Mouse (Mus musculus): Measurements from ENCODE around the gene Cask. TPM values are rescaled to one million over a fixed set of nuclear protein-coding genes. Genes with fewer than 3 reads are reported as not detected.

Gene Cask
- polyA plus RNA-seq (2015; fragmentation: Nextera tagmentation; extraction: Ambion mirVana) = 16.6 and 17.1 TPM in 2 replicates

DNA sequence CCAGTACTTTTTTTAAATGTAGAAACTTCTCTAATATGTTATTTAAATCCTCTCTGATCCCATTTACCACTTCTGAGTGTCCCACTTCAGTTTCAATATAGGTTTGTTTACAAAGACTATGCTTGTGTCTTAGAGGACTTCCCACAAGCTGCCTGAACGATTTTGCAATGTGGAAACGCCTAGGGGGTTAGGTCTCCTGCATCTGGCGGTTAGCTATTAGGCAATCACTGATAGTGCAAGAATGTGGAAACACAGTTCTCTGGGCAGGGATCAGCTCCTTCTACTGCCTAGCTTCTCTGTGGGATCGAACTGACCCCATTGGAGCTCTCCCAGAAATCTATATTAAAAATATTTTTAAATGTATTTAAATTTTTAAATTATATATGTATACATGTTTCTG is at the start of gene Cask:
Cask (minus strand) TSS at position 83 of the 400 bp plus-strand sequence.
- no peaks in the 10 kb centered on the region for H3K36me3 ChIP-seq
- no peaks in the 10 kb centered on the region for H3K9me3 ChIP-seq (replicated peaks)
- H3K27me3 ChIP-seq = no peaks in the 10 kb centered on the region
- no peak for ATAC-seq (ENCODE audit: insufficient number of reproducible peaks, low FRiP score, low TSS enrichment, low read depth)
- no peak within 1 kb of the TSS for H3K4me3 ChIP-seq (replicated peaks)
- no peak within 1 kb of the TSS for H3K27ac ChIP-seq (replicated peaks)
- no peak within 1 kb of the TSS for H3K9ac ChIP-seq
- no peak within 1 kb of the TSS for H3K4me2 ChIP-seq (replicated peaks)
- no peaks in the 10 kb centered on the region for H3K4me1 ChIP-seq
- 25% methylated on average over 4 of the region's 4 CpGs for WGBS

DNA sequence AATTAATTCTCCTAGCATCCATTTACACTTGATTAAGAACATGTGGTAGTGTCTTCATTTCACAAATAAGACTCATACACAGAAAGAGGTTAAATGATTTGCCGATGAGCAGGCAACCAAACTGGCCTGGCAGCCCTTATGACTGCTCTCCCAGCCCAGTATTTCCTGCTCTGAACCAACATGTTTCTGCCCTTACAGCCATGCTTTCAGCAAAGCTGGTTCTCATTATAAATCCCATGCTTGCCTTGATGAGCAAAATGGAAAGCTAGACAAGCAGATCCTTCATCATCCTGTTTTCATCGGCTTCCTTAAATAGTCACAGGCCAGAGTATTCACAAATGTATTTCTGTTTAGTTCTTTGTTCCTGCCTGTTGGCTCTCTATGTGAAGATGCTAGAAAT is 38.8 kb upstream of the Cask start:
- Histone ChIP-seq H3K27ac (replicated peaks) (no peak overlapping the region), H3K27me3 (no peaks in the 10 kb centered on the region), H3K9ac (no peak overlapping the region), H3K9me3 (replicated peaks) (no peaks in the 10 kb centered on the region), H3K4me2 (replicated peaks) (no peak overlapping the region), H3K36me3 (no peaks in the 10 kb centered on the region), H3K4me3 (replicated peaks) (no peak overlapping the region), H3K4me1 (no peaks in the 10 kb centered on the region)
- no peak for ATAC-seq (ENCODE audit: insufficient number of reproducible peaks, low FRiP score, low TSS enrichment, low read depth)
- WGBS = 36% methylated on average over 2 of the region's 2 CpGs

DNA sequence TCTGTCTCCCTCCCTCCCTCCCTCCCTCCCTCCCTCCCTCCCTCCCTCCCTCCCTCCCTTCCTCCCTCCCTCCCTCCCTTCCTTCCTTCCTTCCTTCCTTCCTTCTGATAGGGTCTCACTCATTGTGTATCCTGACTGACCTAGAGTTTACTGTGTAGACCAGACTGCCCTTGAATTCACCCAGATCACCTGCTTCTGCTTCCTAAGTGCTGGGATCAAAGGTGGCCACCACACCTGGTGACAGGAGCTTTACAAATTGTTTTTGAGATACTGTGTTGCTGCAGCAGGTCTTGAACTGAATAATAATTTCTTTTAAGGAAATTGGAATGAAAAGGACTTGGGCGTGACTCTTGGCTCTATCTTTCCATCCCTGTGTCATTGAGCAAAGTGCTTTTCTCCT is 33.2 kb upstream of the Cask start:
- no peak for ATAC-seq (ENCODE audit: insufficient number of reproducible peaks, low FRiP score, low TSS enrichment, low read depth)
- Histone ChIP-seq H3K4me3 (replicated peaks) (no peak overlapping the region), H3K9ac (no peak overlapping the region)

DNA sequence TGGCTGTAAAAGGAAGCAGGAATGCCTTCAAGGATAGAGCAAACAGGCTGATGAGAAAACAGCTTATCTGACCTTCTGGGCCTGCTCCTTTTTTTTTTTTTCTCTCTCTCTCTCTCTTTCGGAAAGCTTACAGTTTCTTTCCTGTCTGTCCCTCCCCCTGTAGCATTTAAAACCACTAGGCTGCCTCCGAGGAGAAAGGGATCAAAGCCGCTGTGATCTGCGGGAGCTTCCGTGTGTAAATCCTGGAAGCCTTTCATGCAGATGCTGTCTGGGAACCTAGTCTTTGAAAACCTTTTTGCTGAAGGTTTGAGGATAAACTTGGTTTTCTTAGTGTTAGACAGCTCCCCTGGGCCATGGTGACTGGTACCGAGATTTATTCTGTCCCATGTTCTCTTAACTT is 30.8 kb upstream of the Cask start:
- H3K9me3 ChIP-seq (replicated peaks) = no peaks in the 10 kb centered on the region
- no peak for ATAC-seq (ENCODE audit: insufficient number of reproducible peaks, low FRiP score, low TSS enrichment, low read depth)
- no peak overlapping the region for H3K27ac ChIP-seq (replicated peaks)
- no peaks in the 10 kb centered on the region for H3K27me3 ChIP-seq
- WGBS = 20% methylated on average over 6 of the region's 6 CpGs
- no peaks in the 10 kb centered on the region for H3K36me3 ChIP-seq
- no peaks in the 10 kb centered on the region for H3K4me1 ChIP-seq
- H3K9ac ChIP-seq = no peak overlapping the region
- no peak overlapping the region for H3K4me2 ChIP-seq (replicated peaks)
- H3K4me3 ChIP-seq (replicated peaks) = no peak overlapping the region

More for the DNA sequence above, 33.2 kb upstream of the Cask start:
- no peaks in the 10 kb centered on the region for H3K36me3 ChIP-seq
- WGBS = 66% methylated on average over 1 of the region's 1 CpGs
- no peak overlapping the region for H3K27ac ChIP-seq (replicated peaks)
- H3K9me3 ChIP-seq (replicated peaks) = no peaks in the 10 kb centered on the region
- no peak overlapping the region for H3K4me2 ChIP-seq (replicated peaks)
- no peaks in the 10 kb centered on the region for H3K27me3 ChIP-seq
- H3K4me1 ChIP-seq = no peaks in the 10 kb centered on the region

DNA sequence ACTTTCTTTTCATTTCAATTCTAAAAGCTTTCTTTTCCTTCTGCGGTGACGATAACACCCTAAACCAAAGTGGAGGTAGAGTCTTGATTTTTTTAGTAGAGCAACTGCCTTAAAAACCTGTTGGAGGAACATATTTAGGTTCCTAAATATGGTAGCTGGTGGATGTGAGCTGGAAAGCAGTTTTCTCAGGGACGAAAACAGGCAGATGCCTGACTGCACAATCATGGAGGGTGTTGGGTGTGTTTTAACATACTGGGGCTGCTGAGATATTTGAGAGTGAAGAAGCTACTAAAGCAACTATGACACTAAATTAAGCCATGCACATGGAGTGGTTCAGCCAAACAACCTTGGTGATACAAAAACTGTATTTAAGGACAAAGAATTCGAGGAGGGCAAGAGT is 9.0 kb upstream of the Cask start:
- WGBS = 84% methylated on average over 4 of the region's 4 CpGs
- no peaks in the 10 kb centered on the region for H3K4me1 ChIP-seq
- H3K36me3 ChIP-seq = no peaks in the 10 kb centered on the region
- H3K9ac ChIP-seq = no peak overlapping the region
- no peak overlapping the region for H3K27ac ChIP-seq (replicated peaks)
- H3K9me3 ChIP-seq (replicated peaks) = no peaks in the 10 kb centered on the region
- no peak overlapping the region for H3K4me3 ChIP-seq (replicated peaks)
- H3K27me3 ChIP-seq = no peaks in the 10 kb centered on the region
- H3K4me2 ChIP-seq (replicated peaks) = no peak overlapping the region
- ATAC-seq (ENCODE audit: insufficient number of reproducible peaks, low FRiP score, low TSS enrichment, low read depth) = no peak

DNA sequence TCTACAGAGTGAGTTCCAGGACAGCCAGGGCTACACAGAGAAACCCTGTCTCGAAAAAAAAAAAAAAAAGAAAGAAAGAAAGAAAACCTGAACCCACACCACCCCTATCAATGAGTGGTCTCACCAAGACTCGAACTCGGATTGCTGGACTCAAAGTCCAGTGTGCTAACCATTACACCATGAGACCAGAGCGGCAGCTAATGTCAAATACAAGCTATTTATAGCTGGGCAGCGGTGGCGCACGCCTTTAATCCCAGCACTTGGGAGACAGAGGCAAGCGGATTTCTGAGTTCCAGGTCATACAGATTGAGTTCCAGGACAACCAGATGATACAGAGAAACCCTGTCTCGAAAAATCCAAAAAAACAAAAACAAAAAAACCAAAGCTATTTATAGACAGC is 7.9 kb upstream of the Cask start:
- ATAC-seq (ENCODE audit: insufficient number of reproducible peaks, low FRiP score, low TSS enrichment, low read depth) = no peak
- WGBS = 91% methylated on average over 8 of the region's 9 CpGs
- no peak overlapping the region for H3K27ac ChIP-seq (replicated peaks)

DNA sequence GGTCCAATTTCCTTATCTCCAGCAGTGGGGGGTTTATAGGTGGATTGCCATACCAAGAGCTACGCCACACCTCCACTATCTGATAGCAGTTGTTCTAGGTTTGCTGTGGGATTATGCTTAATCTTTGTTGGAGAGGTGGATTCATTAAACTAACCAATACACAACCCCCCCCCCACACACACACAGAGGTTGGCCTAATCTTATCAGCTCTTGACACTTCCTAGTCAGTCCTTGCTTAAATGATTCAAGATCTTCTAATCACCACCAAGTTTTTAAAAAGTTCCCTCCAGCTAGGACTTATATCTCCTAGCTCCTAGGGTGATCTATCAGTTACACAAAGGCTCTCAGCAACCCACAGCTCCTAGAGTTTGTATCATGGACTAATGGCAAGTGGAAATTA is 2.7 kb downstream of the Cask start:
- Histone ChIP-seq H3K9me3 (replicated peaks) (no peaks in the 10 kb centered on the region), H3K27me3 (no peaks in the 10 kb centered on the region), H3K9ac (no peak overlapping the region), H3K4me3 (replicated peaks) (no peak overlapping the region), H3K27ac (replicated peaks) (no peak overlapping the region), H3K4me2 (replicated peaks) (no peak overlapping the region), H3K36me3 (no peaks in the 10 kb centered on the region), H3K4me1 (no peaks in the 10 kb centered on the region)
- ATAC-seq (ENCODE audit: insufficient number of reproducible peaks, low FRiP score, low TSS enrichment, low read depth) = no peak
- 79% methylated on average over 1 of the region's 1 CpGs for WGBS

More for the DNA sequence above, 7.9 kb upstream of the Cask start:
- Histone ChIP-seq H3K4me3 (replicated peaks) (no peak overlapping the region), H3K9ac (no peak overlapping the region), H3K4me1 (no peaks in the 10 kb centered on the region), H3K27me3 (no peaks in the 10 kb centered on the region), H3K9me3 (replicated peaks) (no peaks in the 10 kb centered on the region), H3K4me2 (replicated peaks) (no peak overlapping the region), H3K36me3 (no peaks in the 10 kb centered on the region)

DNA sequence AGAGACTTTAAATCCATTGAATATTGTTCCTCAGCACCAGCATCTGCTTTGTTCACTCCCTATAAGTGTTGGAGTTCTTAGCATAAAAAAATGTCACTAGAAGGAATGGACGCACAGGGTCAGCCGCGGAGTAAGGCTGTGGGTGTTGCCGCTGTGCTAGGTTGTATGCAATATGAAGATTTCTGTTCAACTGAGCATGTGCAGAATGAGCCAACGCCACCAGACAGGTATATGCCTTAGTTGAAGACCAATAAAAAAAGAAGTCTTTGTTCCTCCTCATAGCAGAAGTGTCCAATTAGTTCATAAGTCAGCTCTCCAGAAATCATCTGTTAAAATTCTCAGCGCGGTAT is 3.7 kb downstream of the Cask start:
- Histone ChIP-seq H3K27ac (replicated peaks) (peak overlapping the region; percentile 83), H3K36me3 (no peaks in the 10 kb centered on the region), H3K4me1 (no peaks in the 10 kb centered on the region), H3K4me3 (replicated peaks) (peak overlapping the region; percentile 58), H3K27me3 (no peaks in the 10 kb centered on the region), H3K4me2 (replicated peaks) (peak overlapping the region; percentile 48), H3K9ac (0 out of 2 replicates have a peak overlapping the region, but pooled peaks have one; percentile 39), H3K9me3 (replicated peaks) (no peaks in the 10 kb centered on the region)
- 21% methylated on average over 7 of the region's 7 CpGs for WGBS
- ATAC-seq (ENCODE audit: insufficient number of reproducible peaks, low FRiP score, low TSS enrichment, low read depth) = no peak

DNA sequence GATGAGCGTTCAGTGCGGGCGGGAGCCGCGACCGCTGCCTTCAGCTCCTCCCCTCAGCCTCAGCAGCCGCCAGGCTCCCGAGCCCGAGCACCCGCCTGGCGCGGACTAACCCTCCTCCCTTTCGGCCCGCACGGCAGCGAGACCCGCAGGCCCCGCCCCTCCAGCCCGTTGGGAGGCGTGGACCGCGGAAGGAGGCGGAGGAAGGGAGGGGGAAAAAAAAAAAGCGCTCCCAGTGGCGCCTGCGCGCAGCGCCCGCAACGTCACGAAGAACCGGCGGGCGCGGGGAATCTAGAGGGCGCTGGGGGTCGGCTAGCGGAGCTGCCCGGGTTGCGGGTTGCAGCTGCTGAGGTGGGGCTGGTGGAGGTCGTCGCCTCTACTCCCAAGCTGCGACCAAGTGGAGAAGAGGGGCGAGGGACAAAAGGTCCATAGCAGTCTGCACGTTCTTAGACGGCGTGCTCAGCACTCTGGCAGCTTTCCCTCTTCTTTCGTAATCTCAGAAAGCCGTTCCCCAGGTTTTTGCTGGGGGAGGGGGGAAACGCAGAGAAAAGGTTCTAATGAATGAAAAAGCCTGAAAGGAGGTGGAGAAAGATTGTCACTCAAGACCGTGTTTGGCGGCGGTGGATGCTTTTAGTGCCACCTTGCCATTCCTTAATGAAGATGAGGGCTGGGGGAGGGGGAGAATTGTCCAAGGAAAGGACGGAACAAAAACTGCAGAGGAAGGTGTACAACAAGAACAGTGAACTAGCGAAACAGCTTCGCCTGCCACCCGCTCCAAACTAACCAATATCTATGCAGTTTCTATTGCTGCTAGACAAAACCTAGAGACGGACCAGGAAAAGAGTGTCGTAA is 4.3 kb downstream of the Cask start:
- peak; percentile 95 for ATAC-seq (ENCODE audit: insufficient number of reproducible peaks, low FRiP score, low TSS enrichment, low read depth)
- no peaks in the 10 kb centered on the region for H3K27me3 ChIP-seq
- H3K9ac ChIP-seq = peak overlapping the region; percentile 55
- no peaks in the 10 kb centered on the region for H3K36me3 ChIP-seq
- H3K4me2 ChIP-seq (replicated peaks) = peak overlapping the region; percentile 48
- 19% methylated on average over 48 of the region's 59 CpGs for WGBS
- peak overlapping the region; percentile 58 for H3K4me3 ChIP-seq (replicated peaks)
- peak overlapping the region; percentile 87 for H3K27ac ChIP-seq (replicated peaks)
- no peaks in the 10 kb centered on the region for H3K9me3 ChIP-seq (replicated peaks)
- H3K4me1 ChIP-seq = no peaks in the 10 kb centered on the region

DNA sequence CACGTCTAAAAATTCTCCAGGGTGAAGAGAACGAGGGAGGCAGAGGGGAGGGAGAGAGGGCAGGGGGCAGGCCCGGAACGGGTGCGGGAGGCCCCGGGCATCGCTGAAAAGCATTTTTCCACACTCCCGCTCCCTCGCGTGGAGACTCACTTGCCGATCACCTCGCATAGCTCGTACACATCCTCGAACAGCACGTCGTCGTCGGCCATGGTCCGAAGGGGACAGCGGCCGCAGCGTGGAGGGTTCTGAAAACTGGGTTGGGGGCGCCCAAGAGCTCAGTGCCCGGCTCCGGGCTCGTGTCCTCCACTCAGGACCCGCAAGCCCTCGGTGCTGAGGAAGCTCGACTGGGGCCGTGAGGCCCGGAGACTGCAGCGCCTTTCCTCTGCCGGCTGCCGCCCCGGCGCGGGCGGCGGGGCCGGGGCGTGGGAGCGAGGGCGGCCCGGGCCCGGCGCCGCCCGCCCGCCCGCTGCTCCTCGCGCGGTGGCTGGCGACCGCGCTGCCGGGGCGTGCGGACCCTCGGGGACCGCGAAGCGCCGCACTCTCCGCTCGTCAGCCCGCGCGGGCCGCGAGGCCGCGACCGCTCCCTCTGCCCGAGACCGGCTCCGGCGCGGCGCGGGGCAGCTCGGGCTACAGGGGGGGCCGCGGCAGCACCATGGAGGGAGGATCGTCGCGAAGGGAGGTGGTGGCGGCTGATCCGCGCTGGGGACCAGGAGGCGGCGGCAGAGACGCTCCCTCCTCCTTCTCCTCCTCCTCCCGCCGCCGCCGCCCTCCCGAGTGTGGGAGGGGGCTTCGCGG is 5.1 kb downstream of the Cask start:
- no peaks in the 10 kb centered on the region for H3K4me1 ChIP-seq
- peak overlapping the region; percentile 58 for H3K4me3 ChIP-seq (replicated peaks)
- peak overlapping the region; percentile 39 for H3K4me2 ChIP-seq (replicated peaks)
- peak overlapping the region; percentile 87 for H3K27ac ChIP-seq (replicated peaks)
- peak; percentile 61 for ATAC-seq (ENCODE audit: insufficient number of reproducible peaks, low FRiP score, low TSS enrichment, low read depth)
- H3K9me3 ChIP-seq (replicated peaks) = no peaks in the 10 kb centered on the region
- peak overlapping the region; percentile 55 for H3K9ac ChIP-seq
- WGBS = 25% methylated on average over 24 of the region's 100 CpGs
- no peaks in the 10 kb centered on the region for H3K27me3 ChIP-seq
- no peaks in the 10 kb centered on the region for H3K36me3 ChIP-seq

DNA sequence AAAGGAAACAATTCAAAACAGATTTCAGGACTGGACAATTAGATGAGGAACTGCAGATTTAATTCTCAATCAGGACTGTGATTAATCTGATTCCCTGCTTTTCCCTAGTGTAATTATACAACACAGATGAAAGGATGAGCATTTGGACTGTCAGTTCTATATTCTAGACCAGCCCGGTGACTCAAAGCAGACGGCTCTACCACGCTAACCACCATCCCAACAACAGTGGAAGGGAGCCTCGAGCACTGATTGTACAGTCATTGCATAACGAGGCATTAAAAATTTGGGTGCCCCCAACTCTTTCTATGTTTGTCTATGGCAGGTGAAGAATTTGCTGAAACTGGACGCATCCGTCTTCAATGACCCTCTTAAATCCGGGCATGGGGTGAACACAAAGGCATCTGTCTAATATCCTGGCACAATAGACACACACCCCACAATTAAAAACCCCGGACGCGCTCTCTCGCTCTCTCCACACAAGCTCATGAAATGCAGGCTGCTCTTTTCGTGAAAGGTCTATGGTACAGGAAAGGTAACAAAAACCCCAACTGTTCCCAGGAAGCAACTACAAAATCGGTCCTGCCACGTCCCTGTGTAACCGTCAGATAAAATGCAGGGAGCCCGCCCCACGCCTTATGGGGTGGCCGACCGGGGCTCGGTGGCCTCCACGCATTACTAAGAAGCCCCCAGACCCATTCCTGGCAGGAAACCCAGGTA is 5.9 kb downstream of the Cask start:
- H3K36me3 ChIP-seq = no peaks in the 10 kb centered on the region
- peak overlapping the region; percentile 55 for H3K9ac ChIP-seq
- H3K4me3 ChIP-seq (replicated peaks) = peak overlapping the region; percentile 58
- H3K4me1 ChIP-seq = no peaks in the 10 kb centered on the region
- H3K27ac ChIP-seq (replicated peaks) = peak overlapping the region; percentile 87
- no peaks in the 10 kb centered on the region for H3K9me3 ChIP-seq (replicated peaks)
- H3K27me3 ChIP-seq = no peaks in the 10 kb centered on the region
- peak overlapping the region; percentile 39 for H3K4me2 ChIP-seq (replicated peaks)
- no peak for ATAC-seq (ENCODE audit: insufficient number of reproducible peaks, low FRiP score, low TSS enrichment, low read depth)
- 30% methylated on average over 22 of the region's 22 CpGs for WGBS
